Mouse (Mus musculus): ENCODE results near the gene Noct. TPM values are rescaled to one million over a fixed set of nuclear protein-coding genes. Genes with fewer than 3 reads are reported as not detected.

Noct gene
- total and polyA plus RNA-seq, 3 experiments, result 8.7 to 13.8 (median 12.0) TPM

GRCm38 (mm10) chr3:51234752-51235055 lies 10.5 kb downstream of the Noct start:
- no peak for DNase-seq (ENCODE audit: extremely low read depth)
- Histone ChIP-seq H3K36me3 (replicated peaks in 1 of 2; ENCODE audit: control insufficient read depth in 1 of 2, insufficient read depth in 1 of 2, low read length in 1 of 2) (peaks cover 2 to 62% of the 10 kb centered on the region in 2 experiments), H3K4me1 (ENCODE audit: control insufficient read depth in 1 of 2, insufficient read depth in 2 of 2) (peaks cover 2 to 10% of the 10 kb centered on the region in 2 experiments; a peak in 2 of 4 replicates), H3K9ac (ENCODE audit: insufficient read depth, low read depth) (no peak overlapping the region), H3K79me2 (replicated peaks; ENCODE audit: control insufficient read depth, extremely low read depth, insufficient read depth, poor library complexity, severe bottlenecking) (peaks cover 6% of the 10 kb centered on the region), H3K4me2 (ENCODE audit: insufficient read depth, low read depth, poor library complexity, severe bottlenecking) (no peak overlapping the region), H3K4me3 (replicated peaks in 1 of 3; ENCODE audit: low read depth in 2 of 3, low read length in 2 of 3, poor library complexity in 1 of 3) (no peak overlapping the region), H3K27ac (ENCODE audit: insufficient read depth, low read depth) (no peak overlapping the region), H3K27me3 (replicated peaks) (no peaks in the 10 kb centered on the region), H3K9me3 (replicated peaks; ENCODE audit: low read length) (no peaks in the 10 kb centered on the region)
- in situ Hi-C loops (cut with MboI; ENCODE audit: low pct_ligation_motif_present, low pct_unique_long_range_greater_than_20kb, low sequenced_read_pairs) (loop anchor here (10.0 kb wide), 2 partner anchors 50 to 130 kb away; no protein-coding TSS in a partner anchor), dilution Hi-C loops (cut with MboI; ENCODE audit: extremely low pct_ligation_motif_present, extremely low pct_unique_long_range_greater_than_20kb, low sequenced_read_pairs) (no loop called here)
- TF ChIP-seq BHLHE40 (IDR thresholded peaks at IDR 0.05; ENCODE audit: low read depth, low read length) (no peak), MEF2A (IDR thresholded peaks at IDR 0.05; ENCODE audit: borderline replicate concordance, low read depth, low read length) (no peak), JUN (IDR thresholded peaks at IDR 0.05; ENCODE audit: insufficient read depth, low read depth, low read length) (no peak), E2F4 (IDR thresholded peaks at IDR 0.05; ENCODE audit: insufficient replicate concordance, low read depth, low read length) (no peak), TCF12 (IDR thresholded peaks at IDR 0.05; ENCODE audit: low read depth, low read length) (no peak), ZC3H11A (IDR thresholded peaks at IDR 0.05; ENCODE audit: low read depth, low read length) (no peak)

- dilution Hi-C loops (cut with MboI; ENCODE audit: extremely low pct_ligation_motif_present, extremely low pct_unique_long_range_greater_than_20kb, low sequenced_read_pairs), result no loop called here
- Histone ChIP-seq H3K9me3 (replicated peaks; ENCODE audit: low read length) (no peaks in the 10 kb centered on the region), H3K79me2 (replicated peaks; ENCODE audit: control insufficient read depth, extremely low read depth, insufficient read depth, poor library complexity, severe bottlenecking) (peaks cover 6% of the 10 kb centered on the region), H3K27ac (ENCODE audit: insufficient read depth, low read depth) (no peak overlapping the region), H3K36me3 (replicated peaks in 1 of 2; ENCODE audit: control insufficient read depth in 1 of 2, insufficient read depth in 1 of 2, low read length in 1 of 2) (peaks cover 2 to 42% of the 10 kb centered on the region in 2 experiments), H3K9ac (ENCODE audit: insufficient read depth, low read depth) (no peak overlapping the region), H3K27me3 (replicated peaks) (no peaks in the 10 kb centered on the region), H3K4me3 (replicated peaks in 1 of 3; ENCODE audit: low read depth in 2 of 3, low read length in 2 of 3, poor library complexity in 1 of 3) (no peak overlapping the region), H3K4me2 (ENCODE audit: insufficient read depth, low read depth, poor library complexity, severe bottlenecking) (no peak overlapping the region), H3K4me1 (ENCODE audit: control insufficient read depth in 1 of 2, insufficient read depth in 2 of 2) (peaks cover 0 to 10% of the 10 kb centered on the region in 2 experiments; a peak in 2 of 4 replicates)
- DNase-seq (ENCODE audit: extremely low read depth), result no peak
- TF ChIP-seq CHD1 (IDR thresholded peaks at IDR 0.05; ENCODE audit: low read depth, low read length), result no peak
- no peak for TF ChIP-seq MEF2A (IDR thresholded peaks at IDR 0.05; ENCODE audit: borderline replicate concordance, low read depth, low read length)
- TF ChIP-seq GABPA (IDR thresholded peaks at IDR 0.05; ENCODE audit: insufficient replicate concordance, low read depth, low read length), result no peak
- no peak for TF ChIP-seq TBP (conservative IDR thresholded peaks at IDR 0.05; ENCODE audit: low read depth, low read length)
- TF ChIP-seq E2F4 (IDR thresholded peaks at IDR 0.05; ENCODE audit: insufficient replicate concordance, low read depth, low read length), result no peak
- no peak for TF ChIP-seq RAD21 (IDR thresholded peaks at IDR 0.05; ENCODE audit: low read depth, low read length)
- in situ Hi-C loops (cut with MboI; ENCODE audit: low pct_ligation_motif_present, low pct_unique_long_range_greater_than_20kb, low sequenced_read_pairs), result loop anchor here (10.0 kb wide), 2 partner anchors 46 to 126 kb away; no protein-coding TSS in a partner anchor
Measured at GRCm38 (mm10) chr3:51238515-51238914, 14.3 kb downstream of the Noct start.

- Histone ChIP-seq H3K36me3 (replicated peaks in 1 of 2; ENCODE audit: control insufficient read depth in 1 of 2, insufficient read depth in 1 of 2, low read length in 1 of 2) (peaks cover 2 to 36% of the 10 kb centered on the region in 2 experiments), H3K4me1 (ENCODE audit: control insufficient read depth in 1 of 2, insufficient read depth in 2 of 2) (peaks cover 0 to 6% of the 10 kb centered on the region in 2 experiments; a peak in 2 of 4 replicates), H3K9me3 (replicated peaks; ENCODE audit: low read length) (no peaks in the 10 kb centered on the region), H3K79me2 (replicated peaks; ENCODE audit: control insufficient read depth, extremely low read depth, insufficient read depth, poor library complexity, severe bottlenecking) (peaks cover 6% of the 10 kb centered on the region; the same call in 1 of the 2 replicates), H3K9ac (ENCODE audit: insufficient read depth, low read depth) (no peak overlapping the region), H3K4me2 (ENCODE audit: insufficient read depth, low read depth, poor library complexity, severe bottlenecking) (no peak overlapping the region), H3K27me3 (replicated peaks) (no peaks in the 10 kb centered on the region), H3K4me3 (replicated peaks in 1 of 3; ENCODE audit: low read depth in 2 of 3, low read length in 2 of 3, poor library complexity in 1 of 3) (no peak overlapping the region), H3K27ac (ENCODE audit: insufficient read depth, low read depth) (no peak overlapping the region)
- dilution Hi-C loops (cut with MboI; ENCODE audit: extremely low pct_ligation_motif_present, extremely low pct_unique_long_range_greater_than_20kb, low sequenced_read_pairs), result no loop called here
- in situ Hi-C loops (cut with MboI; ENCODE audit: low pct_ligation_motif_present, low pct_unique_long_range_greater_than_20kb, low sequenced_read_pairs), result loop anchor here (10.0 kb wide), 2 partner anchors 45 to 125 kb away; no protein-coding TSS in a partner anchor
- no peak for DNase-seq (ENCODE audit: extremely low read depth)
- TF ChIP-seq JUND (conservative IDR thresholded peaks at IDR 0.05; ENCODE audit: low read depth, low read length) (no peak), EP300 (IDR thresholded peaks at IDR 0.05; ENCODE audit: low read length) (no peak), ZKSCAN1 (IDR thresholded peaks at IDR 0.05; ENCODE audit: borderline replicate concordance, low read depth, low read length) (no peak), CHD2 (IDR thresholded peaks at IDR 0.05; ENCODE audit: low read length) (no peak), NELFE (IDR thresholded peaks at IDR 0.05; ENCODE audit: low read depth, low read length) (no peak), TCF12 (IDR thresholded peaks at IDR 0.05; ENCODE audit: low read depth, low read length) (no peak), KAT2A (IDR thresholded peaks at IDR 0.05; ENCODE audit: insufficient replicate concordance, low read length) (no peak), IRF4 (IDR thresholded peaks at IDR 0.05; ENCODE audit: low read depth, low read length) (no peak), ZC3H11A (IDR thresholded peaks at IDR 0.05; ENCODE audit: low read depth, low read length) (no peak), CHD1 (IDR thresholded peaks at IDR 0.05; ENCODE audit: low read depth, low read length) (no peak), MAFK (IDR thresholded peaks at IDR 0.05; ENCODE audit: insufficient replicate concordance, low read length) (no peak), RCOR1 (conservative IDR thresholded peaks at IDR 0.05; ENCODE audit: low read depth, low read length) (no peak), ZNF384 (IDR thresholded peaks at IDR 0.05; ENCODE audit: low read depth, low read length) (no peak)
Measured at GRCm38 (mm10) chr3:51239541-51239940, 15.3 kb downstream of the Noct start.

All from CH12.LX (cell line).